Mouse (Mus musculus): ENCODE data around the gene Haao. TPM values are rescaled to one million over a fixed set of nuclear protein-coding genes. Genes with fewer than 3 reads are reported as not detected.

Haao gene
- polyA plus RNA-seq, 1 experiment from 2014 or later = not detected

- Histone ChIP-seq H3K4me1 (ENCODE audit: control insufficient read depth, insufficient read depth, low read length) (peaks cover 5% of the 10 kb centered on the region), H3K27ac (ENCODE audit: low read depth, low read length) (no peak overlapping the region)
These were observed 1.4 kb upstream of the Haao start for GRCm38 (mm10) chr17:83849081-83849675.

DNA sequence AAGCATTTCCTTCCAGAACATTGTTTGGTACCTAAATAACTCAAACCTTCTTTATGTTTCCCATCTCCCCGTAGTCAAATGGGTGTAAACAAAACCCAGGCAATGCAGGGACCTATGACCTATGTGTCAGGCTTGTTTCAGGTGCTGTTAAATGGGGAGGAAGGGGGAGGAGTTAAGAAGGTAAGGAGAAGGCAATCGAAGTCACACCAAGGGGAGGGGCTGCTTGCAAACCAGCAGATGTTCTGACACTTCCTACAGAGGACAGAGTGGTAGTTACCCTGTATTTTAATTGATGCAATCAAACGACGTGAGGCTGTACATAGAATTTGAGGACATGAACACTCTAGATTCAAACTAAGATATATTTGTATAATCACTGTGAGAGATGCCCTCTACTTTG, 719 bp upstream of the Haao start:
- Histone ChIP-seq H3K9me3 (ENCODE audit: control insufficient read depth, low read length) (no peaks in the 10 kb centered on the region), H3K4me1 (ENCODE audit: control insufficient read depth, insufficient read depth, low read length) (peaks cover 5% of the 10 kb centered on the region), H3K4me2 (no peak overlapping the region), H3K4me3 (ENCODE audit: low read depth, low read length) (no peak overlapping the region), H3K27ac (ENCODE audit: low read depth, low read length) (no peak overlapping the region), H3K9ac (ENCODE audit: low read length) (no peak overlapping the region), H3K36me3 (ENCODE audit: control insufficient read depth, insufficient read depth, low read length) (no peaks in the 10 kb centered on the region), H3K27me3 (ENCODE audit: control insufficient read depth, insufficient read depth, low read length) (no peaks in the 10 kb centered on the region)
- 0 out of 2 replicates have a peak, but pooled peaks have one; percentile 1 for ATAC-seq (ENCODE audit: low FRiP score)
- peak; percentile 72 for DNase-seq (ENCODE audit: low spot score, missing footprints)
- 81% methylated on average over 4 of the region's 4 CpGs for WGBS

More at GRCm38 (mm10) chr17:83849081-83849675, 1.4 kb upstream of the Haao start:
- no peaks in the 10 kb centered on the region for H3K27me3 ChIP-seq (ENCODE audit: control insufficient read depth, insufficient read depth, low read length)
- no peak overlapping the region for H3K9ac ChIP-seq (ENCODE audit: low read length)
- ATAC-seq (ENCODE audit: low FRiP score) = peak; percentile 64
- H3K36me3 ChIP-seq (ENCODE audit: control insufficient read depth, insufficient read depth, low read length) = no peaks in the 10 kb centered on the region
- 46% methylated on average over 12 of the region's 12 CpGs for WGBS
- no peak overlapping the region for H3K4me3 ChIP-seq (ENCODE audit: low read depth, low read length)
- no peak overlapping the region for H3K4me2 ChIP-seq
- H3K9me3 ChIP-seq (ENCODE audit: control insufficient read depth, low read length) = no peaks in the 10 kb centered on the region
- peak; percentile 76 for DNase-seq (ENCODE audit: low spot score, missing footprints)

DNA sequence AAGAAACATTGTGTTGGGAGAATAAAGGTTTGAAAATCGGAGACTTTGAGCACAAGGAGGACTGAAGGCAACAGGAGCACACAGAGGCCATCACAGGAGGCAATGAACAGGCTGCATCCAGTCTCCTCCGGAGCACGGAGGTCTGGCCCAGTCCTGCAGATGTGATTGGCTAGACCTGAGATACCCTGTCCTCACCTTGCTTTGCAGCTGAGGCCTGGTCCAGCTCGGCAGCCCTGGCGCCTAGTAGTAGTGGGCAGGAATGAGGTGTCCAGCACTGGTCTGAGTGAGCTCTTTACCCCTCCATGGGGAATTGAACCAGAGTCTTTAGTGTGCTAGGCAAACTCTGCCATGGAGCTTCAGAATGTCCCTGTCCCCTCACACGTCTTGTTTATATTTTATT, 663 bp downstream of the Haao start:
- ATAC-seq (ENCODE audit: low FRiP score) (no peak), DNase-seq (ENCODE audit: low spot score, missing footprints) (no peak)
- 85% methylated on average over 6 of the region's 6 CpGs for WGBS

GRCm38 (mm10) chr17:83846301-83847021, 1.3 kb downstream of the Haao start:
- Histone ChIP-seq H3K9me3 (ENCODE audit: control insufficient read depth, low read length) (no peaks in the 10 kb centered on the region), H3K4me3 (ENCODE audit: low read depth, low read length) (no peak overlapping the region), H3K36me3 (ENCODE audit: control insufficient read depth, insufficient read depth, low read length) (no peaks in the 10 kb centered on the region), H3K9ac (ENCODE audit: low read length) (no peak overlapping the region), H3K27ac (ENCODE audit: low read depth, low read length) (no peak overlapping the region), H3K27me3 (ENCODE audit: control insufficient read depth, insufficient read depth, low read length) (no peaks in the 10 kb centered on the region), H3K4me1 (ENCODE audit: control insufficient read depth, insufficient read depth, low read length) (peaks cover 5% of the 10 kb centered on the region), H3K4me2 (no peak overlapping the region)
- DNase-seq (ENCODE audit: low spot score, missing footprints) (no peak), ATAC-seq (ENCODE audit: low FRiP score) (no peak)
- WGBS = 85% methylated on average over 21 of the region's 21 CpGs

More for the DNA sequence above, 663 bp downstream of the Haao start:
- Histone ChIP-seq H3K9ac (ENCODE audit: low read length) (no peak overlapping the region), H3K4me3 (ENCODE audit: low read depth, low read length) (no peak overlapping the region), H3K27me3 (ENCODE audit: control insufficient read depth, insufficient read depth, low read length) (no peaks in the 10 kb centered on the region), H3K4me1 (ENCODE audit: control insufficient read depth, insufficient read depth, low read length) (peaks cover 5% of the 10 kb centered on the region), H3K4me2 (no peak overlapping the region), H3K36me3 (ENCODE audit: control insufficient read depth, insufficient read depth, low read length) (no peaks in the 10 kb centered on the region), H3K27ac (ENCODE audit: low read depth, low read length) (no peak overlapping the region), H3K9me3 (ENCODE audit: control insufficient read depth, low read length) (no peaks in the 10 kb centered on the region)

GRCm38 (mm10) chr17:83845538-83845937, 2.2 kb downstream of the Haao start:
- peak; percentile 14 for DNase-seq (ENCODE audit: low spot score, missing footprints)
- 88% methylated on average over 8 of the region's 8 CpGs for WGBS

GRCm38 (mm10) chr17:83843780-83844179, 4.0 kb downstream of the Haao start:
- Histone ChIP-seq H3K36me3 (ENCODE audit: control insufficient read depth, insufficient read depth, low read length) (no peaks in the 10 kb centered on the region), H3K4me3 (ENCODE audit: low read depth, low read length) (no peak overlapping the region), H3K4me1 (ENCODE audit: control insufficient read depth, insufficient read depth, low read length) (no peaks in the 10 kb centered on the region), H3K4me2 (no peak overlapping the region), H3K9ac (ENCODE audit: low read length) (no peak overlapping the region), H3K9me3 (ENCODE audit: control insufficient read depth, low read length) (no peaks in the 10 kb centered on the region), H3K27ac (ENCODE audit: low read depth, low read length) (no peak overlapping the region), H3K27me3 (ENCODE audit: control insufficient read depth, insufficient read depth, low read length) (no peaks in the 10 kb centered on the region)
- ATAC-seq (ENCODE audit: low FRiP score) (no peak), DNase-seq (ENCODE audit: low spot score, missing footprints) (peak; percentile 66)
- WGBS = 75% methylated on average over 7 of the region's 7 CpGs

More at GRCm38 (mm10) chr17:83845538-83845937, 2.2 kb downstream of the Haao start:
- no peak overlapping the region for H3K27ac ChIP-seq (ENCODE audit: low read depth, low read length)
- no peak for ATAC-seq (ENCODE audit: low FRiP score)
- H3K27me3 ChIP-seq (ENCODE audit: control insufficient read depth, insufficient read depth, low read length) = no peaks in the 10 kb centered on the region
- H3K4me2 ChIP-seq = no peak overlapping the region
- no peak overlapping the region for H3K4me3 ChIP-seq (ENCODE audit: low read depth, low read length)
- no peaks in the 10 kb centered on the region for H3K9me3 ChIP-seq (ENCODE audit: control insufficient read depth, low read length)
- H3K36me3 ChIP-seq (ENCODE audit: control insufficient read depth, insufficient read depth, low read length) = no peaks in the 10 kb centered on the region
- H3K4me1 ChIP-seq (ENCODE audit: control insufficient read depth, insufficient read depth, low read length) = peaks cover 5% of the 10 kb centered on the region
- H3K9ac ChIP-seq (ENCODE audit: low read length) = no peak overlapping the region

GRCm38 (mm10) chr17:83841011-83841410, 6.8 kb downstream of the Haao start:
- Histone ChIP-seq H3K36me3 (ENCODE audit: control insufficient read depth, insufficient read depth, low read length) (no peaks in the 10 kb centered on the region), H3K9me3 (ENCODE audit: control insufficient read depth, low read length) (no peaks in the 10 kb centered on the region), H3K4me2 (no peak overlapping the region), H3K27me3 (ENCODE audit: control insufficient read depth, insufficient read depth, low read length) (no peaks in the 10 kb centered on the region), H3K9ac (ENCODE audit: low read length) (no peak overlapping the region), H3K4me3 (ENCODE audit: low read depth, low read length) (no peak overlapping the region), H3K4me1 (ENCODE audit: control insufficient read depth, insufficient read depth, low read length) (no peaks in the 10 kb centered on the region), H3K27ac (ENCODE audit: low read depth, low read length) (no peak overlapping the region)
- 86% methylated on average over 5 of the region's 5 CpGs for WGBS
- ATAC-seq (ENCODE audit: low FRiP score) (no peak), DNase-seq (ENCODE audit: low spot score, missing footprints) (no peak)

DNA sequence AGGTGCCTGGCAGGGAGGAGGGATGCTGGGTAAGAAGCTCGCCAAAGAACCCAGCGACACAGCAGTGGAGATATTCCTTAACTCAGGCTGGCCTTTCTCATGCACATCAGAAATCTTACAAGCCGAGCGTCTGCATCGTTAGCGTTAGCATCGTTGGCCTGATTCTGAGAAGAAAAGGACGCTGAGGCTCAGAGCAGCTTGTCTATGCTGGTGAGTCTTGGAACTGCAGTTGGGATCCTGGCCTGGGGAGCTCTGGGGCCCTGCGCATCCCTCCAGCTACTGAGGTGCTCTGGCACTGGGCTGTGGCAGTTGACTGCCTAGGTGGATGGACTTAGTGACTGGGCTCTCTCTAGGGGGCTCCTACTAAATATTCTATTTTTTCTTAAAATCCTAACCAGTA, 8.6 kb downstream of the Haao start:
- DNase-seq (ENCODE audit: low spot score, missing footprints) = no peak
- H3K4me1 ChIP-seq (ENCODE audit: control insufficient read depth, insufficient read depth, low read length) = no peaks in the 10 kb centered on the region

DNA sequence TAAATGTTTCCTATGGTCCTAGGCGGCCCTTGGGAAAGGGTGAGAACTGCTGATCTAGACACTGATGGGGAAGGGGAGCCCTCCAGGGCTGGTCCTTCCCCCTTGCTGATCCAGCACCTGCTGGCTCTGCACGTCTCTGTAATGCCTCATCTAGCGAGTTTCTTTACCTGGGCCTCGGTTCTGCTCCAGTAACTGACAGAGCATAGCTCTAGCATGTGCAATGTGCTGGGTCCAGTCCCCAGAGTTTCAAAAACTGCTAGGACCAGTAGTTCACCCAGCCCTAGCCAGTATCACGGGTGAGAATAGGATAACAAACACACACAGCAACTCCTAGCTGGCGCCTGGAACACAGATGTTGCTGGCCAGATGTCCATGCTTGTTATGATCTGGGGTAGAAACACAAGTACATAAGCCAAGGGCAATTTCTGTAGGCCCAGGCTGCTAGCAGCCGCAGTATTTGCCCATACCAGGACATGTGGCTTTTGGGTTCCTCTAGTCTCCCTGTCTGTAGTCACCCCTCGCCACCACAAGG, 10.0 kb downstream of the Haao start:
- H3K9me3 ChIP-seq (ENCODE audit: control insufficient read depth, low read length) = no peaks in the 10 kb centered on the region
- WGBS = 81% methylated on average over 8 of the region's 8 CpGs

More for the DNA sequence above, 8.6 kb downstream of the Haao start:
- no peaks in the 10 kb centered on the region for H3K9me3 ChIP-seq (ENCODE audit: control insufficient read depth, low read length)
- 58% methylated on average over 9 of the region's 9 CpGs for WGBS
- no peak overlapping the region for H3K27ac ChIP-seq (ENCODE audit: low read depth, low read length)
- no peaks in the 10 kb centered on the region for H3K36me3 ChIP-seq (ENCODE audit: control insufficient read depth, insufficient read depth, low read length)
- H3K4me2 ChIP-seq = no peak overlapping the region
- H3K4me3 ChIP-seq (ENCODE audit: low read depth, low read length) = no peak overlapping the region
- no peak for ATAC-seq (ENCODE audit: low FRiP score)
- H3K9ac ChIP-seq (ENCODE audit: low read length) = no peak overlapping the region
- no peaks in the 10 kb centered on the region for H3K27me3 ChIP-seq (ENCODE audit: control insufficient read depth, insufficient read depth, low read length)

More for the DNA sequence above, 10.0 kb downstream of the Haao start:
- Histone ChIP-seq H3K27me3 (ENCODE audit: control insufficient read depth, insufficient read depth, low read length) (no peaks in the 10 kb centered on the region), H3K27ac (ENCODE audit: low read depth, low read length) (no peak overlapping the region), H3K36me3 (ENCODE audit: control insufficient read depth, insufficient read depth, low read length) (no peaks in the 10 kb centered on the region), H3K9ac (ENCODE audit: low read length) (no peak overlapping the region), H3K4me2 (no peak overlapping the region), H3K4me3 (ENCODE audit: low read depth, low read length) (no peak overlapping the region), H3K4me1 (ENCODE audit: control insufficient read depth, insufficient read depth, low read length) (no peaks in the 10 kb centered on the region)
- ATAC-seq (ENCODE audit: low FRiP score) (no peak), DNase-seq (ENCODE audit: low spot score, missing footprints) (no peak)
